Mouse (Mus musculus) heart, adult 2 months (tissue): Measurements from ENCODE around the gene Desi2. TPM values are rescaled to one million over a fixed set of nuclear protein-coding genes. Genes with fewer than 3 reads are reported as not detected.
"Not testable (repeated sequence)": the region's sequence is repeated elsewhere in the genome, so short reads cannot be mapped to it uniquely, and the experiment has no call there.

Experiments used
- DNase-seq, 2 experiments: peaks; one replicate each; pipeline ENCODE4 v3.0.0; 2021
- H3K27ac ChIP-seq: fragments of 200-600 bp; 2 replicates; pipeline ENCODE4 v1.8.1; 2022
- H3K27me3 ChIP-seq: fragments of 200-500 bp; 2 replicates; pipeline ENCODE4 v1.6.1; 2012; ENCODE audit warnings: mild to moderate bottlenecking, low read length, inconsistent platforms, mixed read lengths; ENCODE audit not compliant: control insufficient read depth, insufficient read depth
- H3K36me3 ChIP-seq: fragments of 200-500 bp; 2 replicates; pipeline ENCODE4 v1.6.1; 2012; ENCODE audit warnings: low read length, inconsistent platforms; ENCODE audit not compliant: control insufficient read depth, insufficient read depth
- H3K4me1 ChIP-seq: fragments of 200-500 bp; 2 replicates; pipeline ENCODE4 v1.6.1; 2011; ENCODE audit warnings: low read length; ENCODE audit not compliant: control insufficient read depth, insufficient read depth
- H3K4me3 ChIP-seq: fragments of 200-600 bp; 2 replicates; pipeline ENCODE4 v1.8.1; 2022
- H3K79me2 ChIP-seq: fragments of 200-500 bp; replicated peaks from 2 replicates; pipeline ENCODE4 v1.6.1; 2012; ENCODE audit warnings: mild to moderate bottlenecking, inconsistent platforms, low read length, moderate library complexity, mixed read lengths; ENCODE audit not compliant: control insufficient read depth, insufficient read depth
- H3K9ac ChIP-seq: fragments of 200-500 bp; 2 replicates; pipeline ENCODE4 v1.6.1; 2012; ENCODE audit warnings: low read depth, mild to moderate bottlenecking, control low read depth, inconsistent platforms, low read length, mixed read lengths
- CTCF ChIP-seq: fragments of 200-600 bp; IDR thresholded peaks from 2 replicates; pipeline ENCODE4 v1.8.1; 2022; ENCODE audit warnings: antibody characterized with exemption, mild to moderate bottlenecking, moderate library complexity
- EP300 ChIP-seq: fragments of 200-500 bp; IDR thresholded peaks from 2 replicates; pipeline ENCODE4 v1.6.1; 2011; ENCODE audit warnings: low read depth, low read length, control low read depth; ENCODE audit not compliant: insufficient read depth
- POLR2A ChIP-seq: fragments of 200-500 bp; IDR thresholded peaks from 2 replicates; pipeline ENCODE4 v1.6.1; 2011; ENCODE audit warnings: mild to moderate bottlenecking, low read depth, low read length, control low read depth; ENCODE audit not compliant: insufficient read depth
- WGBS: fragments of 180-500 bp; shearing (Covaris S2); methylation state at CpG from one replicate; pipeline ENCODE4 v1.1.7; 2018; 5-methylcytosine and 5-hydroxymethylcytosine counted together
- intact Hi-C: fragments of 180-260 bp; cut with DNase I; formaldehyde crosslinking; loops from one replicate; pipeline ENCODE4 v1.15.1; 2025
- long read RNA-seq: library from polyadenylated mRNA; stranded (forward); transcript quantifications from one replicate; pipeline ENCODE4 v2.0.0, GENCODE M21; 2021
- polyA plus RNA-seq: library from polyadenylated mRNA; depleted of rRNA; stranded (reverse); fragments of >200 nt; gene quantifications from 2 replicates; pipeline ENCODE4 v1.2.3, GENCODE M21; 2012; rRNA removed
- total RNA-seq, 2 experiments: library from RNA; stranded (reverse); gene quantifications; 2 replicates each; pipeline ENCODE4 v1.2.3; 2021

Gene Desi2
- 10 to 100 TPM; 16.3 to 18.1 TPM for total RNA-seq
- 7.2 and 13.2 TPM in 2 replicates for polyA plus RNA-seq
- long read RNA-seq, full-length matches to known transcripts: 19 of 26 reads
- long read RNA-seq, partial matches to known transcripts: 1 of 26 reads
- long read RNA-seq, other reads (novel, unspliced or antisense): 6 of 26 reads

GRCm38 (mm10) chr1:178187216-178187791 lies at the start of gene Desi2:
Gene Desi2 (plus strand): TSS chr1:178187417.
- H3K79me2 ChIP-seq, H3K36me3 ChIP-seq, H3K27me3 ChIP-seq, H3K4me1 ChIP-seq: not testable (repeated sequence)
- intact Hi-C loops: loop anchor here (10.0 kb wide), 3 partner anchors 127 to 393 kb away; partner anchors contain the start of genes Adss, Catspere2 and Cox20
- peak; percentile 96 to 98 for DNase-seq
- Histone ChIP-seq H3K27ac (peak within 1 kb of the TSS; percentile 86), H3K4me3 (peak within 1 kb of the TSS; percentile 73), H3K9ac (peak within 1 kb of the TSS; percentile 86)
- WGBS: under 1% methylated on average over 37 of the region's 37 CpGs
- TF ChIP-seq POLR2A: peak; percentile 92

DNA sequence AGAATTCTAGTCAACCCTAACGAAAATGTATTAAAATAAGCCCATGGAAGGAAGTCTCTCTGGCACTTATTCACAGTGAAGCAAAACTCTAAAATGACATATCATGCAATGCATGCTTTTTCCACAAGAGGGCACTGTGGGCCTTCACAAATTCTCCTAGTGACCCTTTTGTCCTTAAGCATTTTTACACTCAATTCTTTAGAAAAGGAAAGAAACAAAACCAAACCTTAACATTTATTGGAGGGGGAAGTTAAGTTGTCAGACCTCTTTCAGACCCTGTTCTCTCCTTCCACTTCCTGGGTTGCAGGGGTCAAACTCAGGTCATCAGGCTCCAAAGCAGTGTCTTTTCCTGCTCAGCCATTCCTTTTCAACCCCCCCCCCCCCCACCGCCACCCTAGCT lies 40.7 kb upstream of the Desi2 start:
- H3K27ac ChIP-seq, H3K27me3 ChIP-seq, H3K36me3 ChIP-seq, H3K4me1 ChIP-seq, H3K79me2 ChIP-seq, H3K9ac ChIP-seq, H3K4me3 ChIP-seq, DNase-seq: not testable (repeated sequence)
- intact Hi-C loops: loop anchor here (5.0 kb wide), 2 partner anchors 96 to 301 kb away; no protein-coding TSS in a partner anchor
- WGBS: 8% methylated on average over 2 of the region's 2 CpGs
- peak; percentile 62 for TF ChIP-seq CTCF

DNA sequence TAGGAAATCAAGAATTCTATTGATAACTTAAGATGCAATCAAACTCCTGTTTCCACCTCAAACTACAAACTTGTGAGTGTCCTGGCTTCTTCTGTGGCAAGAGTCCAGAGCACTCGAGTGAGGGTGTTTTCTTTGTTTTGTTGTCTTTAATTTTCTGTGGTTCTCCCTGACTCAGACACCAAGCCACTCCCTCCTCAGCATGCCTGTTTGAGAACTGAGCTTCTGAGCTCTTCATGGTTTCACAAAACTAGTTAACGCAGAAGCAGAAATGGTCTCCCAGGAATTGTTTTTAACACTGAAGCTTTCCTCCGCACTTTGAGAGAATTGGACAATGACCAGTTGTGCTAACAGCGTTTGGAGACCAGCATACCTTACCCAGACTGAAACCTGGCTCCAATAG lies 40.3 kb upstream of the Desi2 start:
- H3K4me3 ChIP-seq, H3K4me1 ChIP-seq, H3K79me2 ChIP-seq, H3K27me3 ChIP-seq, H3K9ac ChIP-seq, DNase-seq, H3K27ac ChIP-seq, H3K36me3 ChIP-seq: not testable (repeated sequence)
- intact Hi-C loops: loop anchor here (1.0 to 5.0 kb wide), 3 partner anchors 95 to 300 kb away; no protein-coding TSS in a partner anchor
- 54% methylated on average over 4 of the region's 4 CpGs for WGBS

GRCm38 (mm10) chr1:178182251-178182650 lies 5.0 kb upstream of the Desi2 start:
- intact Hi-C loops: loop anchor here (10.0 kb wide), 3 partner anchors 133 to 387 kb away; partner anchors contain the start of genes Adss, Catspere2 and Cox20
- DNase-seq: no peak
- H3K79me2 ChIP-seq: no peaks in the 10 kb centered on the region
- 85% methylated on average over 2 of the region's 2 CpGs for WGBS
- TF ChIP-seq EP300 (no peak), CTCF (no peak), POLR2A (no peak)
- H3K4me1 ChIP-seq: no peaks in the 10 kb centered on the region; the same call in 1 of the 2 replicates
- no peak overlapping the region for H3K27ac ChIP-seq
- no peak overlapping the region for H3K4me3 ChIP-seq
- no peak overlapping the region for H3K9ac ChIP-seq
- no peaks in the 10 kb centered on the region for H3K27me3 ChIP-seq
- H3K36me3 ChIP-seq: no peaks in the 10 kb centered on the region

DNA sequence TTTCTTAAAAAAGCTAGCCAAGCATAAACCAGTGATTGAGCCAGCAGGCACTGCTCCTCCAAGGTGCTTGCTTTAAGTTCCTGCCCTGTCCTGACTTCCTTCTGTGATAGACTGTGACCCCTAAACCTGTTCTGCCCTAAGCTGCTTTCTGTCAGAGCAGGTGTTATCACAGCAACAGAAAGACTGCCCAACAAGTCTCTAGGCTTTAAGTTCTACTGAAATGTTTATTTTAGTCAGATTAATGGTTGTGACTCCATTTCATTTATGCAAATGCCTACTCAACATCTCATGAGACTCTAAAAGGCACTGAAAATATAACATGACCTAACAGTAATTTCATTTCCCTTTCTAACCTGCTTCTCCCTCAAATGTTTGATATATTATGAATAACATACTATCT lies 1.6 kb upstream of the Desi2 start:
- intact Hi-C loops: loop anchor here (10.0 kb wide), 3 partner anchors 129 to 391 kb away; partner anchors contain the start of genes Adss, Catspere2 and Cox20
- no peak overlapping the region for H3K27ac ChIP-seq
- no peak overlapping the region for H3K9ac ChIP-seq
- H3K36me3 ChIP-seq: no peaks in the 10 kb centered on the region
- H3K4me1 ChIP-seq: no peaks in the 10 kb centered on the region; the same call in none of the 2 replicates
- no peak overlapping the region for H3K4me3 ChIP-seq
- DNase-seq: no peak
- no peaks in the 10 kb centered on the region for H3K79me2 ChIP-seq
- TF ChIP-seq CTCF: no peak
- H3K27me3 ChIP-seq: no peaks in the 10 kb centered on the region

DNA sequence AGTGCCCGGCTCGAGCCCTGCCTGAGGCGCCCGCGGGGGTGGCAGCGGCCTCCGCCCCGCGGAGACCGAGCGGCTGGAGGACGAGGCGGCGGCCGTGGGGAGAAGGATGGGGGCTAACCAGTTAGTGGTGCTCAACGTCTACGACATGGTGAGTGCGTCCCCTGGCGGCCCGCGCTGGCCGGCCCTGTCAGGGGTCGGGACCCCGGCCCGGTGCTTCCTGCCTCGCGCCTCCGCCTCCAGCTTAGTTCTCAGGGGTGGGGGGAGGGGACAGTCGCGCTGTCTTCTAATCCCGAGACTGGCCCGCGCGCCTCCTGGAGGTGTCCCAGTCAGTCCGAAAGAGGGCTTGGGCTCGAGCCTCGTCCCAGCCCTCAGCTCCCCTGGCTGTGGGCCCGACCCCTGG lies 593 bp downstream of the Desi2 start:
- peak overlapping the region; percentile 86 for H3K9ac ChIP-seq
- DNase-seq, H3K79me2 ChIP-seq, H3K27me3 ChIP-seq, H3K4me1 ChIP-seq, H3K36me3 ChIP-seq: not testable (repeated sequence)
- TF ChIP-seq CTCF: peak; percentile 28
- intact Hi-C loops: loop anchor here (10.0 kb wide), 3 partner anchors 127 to 393 kb away; partner anchors contain the start of genes Adss, Catspere2 and Cox20
- WGBS: 0% methylated on average over 25 of the region's 38 CpGs
- peak overlapping the region; percentile 75 for H3K27ac ChIP-seq
- peak overlapping the region; percentile 73 for H3K4me3 ChIP-seq
